Mouse (Mus musculus): ENCODE measurements around the gene Tmem86a. TPM values are rescaled to one million over a fixed set of nuclear protein-coding genes. Genes with fewer than 3 reads are reported as not detected.
A peak's percentile ranks its signal among the peaks of the same experiment; 100 is the strongest.
"Not testable (repeated sequence)": the region's sequence is repeated elsewhere in the genome, so short reads cannot be mapped to it uniquely, and the experiment has no call there.

Gene Tmem86a
- total RNA-seq (2021), result 10 to 100 TPM; 11.9 to 12.5 TPM

DNA sequence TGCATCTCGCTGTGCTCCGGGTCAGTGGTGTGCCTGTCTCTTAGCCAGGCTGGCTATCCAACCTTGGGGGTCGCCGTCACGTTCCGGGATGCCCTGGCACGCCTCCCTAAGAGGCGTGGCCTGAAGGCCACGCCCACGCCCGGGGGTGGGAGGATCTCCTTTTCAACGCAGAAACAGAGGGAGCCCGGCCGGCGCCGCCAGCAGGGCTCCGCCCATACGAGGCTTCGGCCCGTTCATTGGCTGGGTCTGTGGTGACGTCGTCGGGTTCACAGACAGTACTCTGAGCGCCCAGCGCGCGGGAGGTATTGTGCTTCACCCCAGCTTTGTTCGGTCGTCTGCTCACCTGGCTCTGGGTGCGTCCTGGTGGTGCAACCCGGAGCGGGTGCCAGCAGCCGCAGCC, at the start of gene Tmem86a:
Gene Tmem86a, plus strand, starts transcription at position 236 of the 400 bp plus-strand sequence.
- peak; percentile 93 for DNase-seq

DNA sequence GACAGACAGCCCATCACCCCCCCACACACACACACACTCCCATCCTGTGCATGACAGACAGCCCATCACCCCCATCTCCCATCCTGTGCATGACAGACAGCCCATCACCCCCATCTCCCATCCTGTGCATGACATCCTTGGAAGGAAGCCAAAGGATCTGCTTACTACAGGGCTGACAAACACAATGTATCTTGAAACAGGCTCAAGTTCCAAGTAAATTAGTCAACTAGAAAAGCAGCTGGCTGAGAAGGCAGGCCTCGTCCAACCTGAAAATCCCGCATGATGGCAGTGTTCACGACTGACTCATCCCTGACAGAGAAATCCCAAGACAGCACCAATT, 49.8 kb upstream of the Tmem86a start:
- DNase-seq, result peak; percentile 32 to 33

DNA sequence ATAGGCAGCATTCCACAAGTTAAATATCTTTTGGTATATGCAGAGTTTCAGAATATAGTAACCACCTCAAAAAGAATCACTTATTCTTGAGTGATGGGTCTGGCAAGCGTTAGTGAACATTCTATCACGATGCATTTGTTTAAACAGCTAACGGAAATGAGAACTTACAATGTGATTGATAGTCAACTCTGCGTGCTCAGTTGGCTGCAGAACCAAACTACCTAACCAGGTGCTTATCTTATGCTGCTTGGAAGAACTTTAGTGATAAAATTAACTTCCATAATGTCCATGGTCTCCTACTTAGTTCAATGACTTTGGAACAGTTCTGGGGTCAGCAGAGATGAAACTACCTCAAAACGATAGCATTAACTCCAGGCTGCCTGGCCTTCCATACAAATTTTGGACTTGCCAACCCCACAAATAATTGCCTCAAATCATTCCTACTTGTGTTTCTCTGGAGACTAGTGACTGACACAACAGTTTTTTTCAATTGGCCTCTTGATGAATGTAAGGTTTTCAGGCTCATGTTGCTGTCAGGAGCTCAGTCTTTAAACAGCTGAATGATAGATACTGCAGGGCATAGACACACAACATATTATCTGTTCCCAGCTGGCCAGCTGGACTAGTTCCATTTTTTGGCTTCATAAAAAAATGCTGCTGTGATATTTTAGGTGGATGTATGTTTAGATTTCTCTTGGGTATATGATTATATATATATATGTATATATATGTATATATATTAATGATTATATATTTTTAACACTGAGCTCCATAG, 49.1 kb upstream of the Tmem86a start:
- DNase-seq, result no peak

DNA sequence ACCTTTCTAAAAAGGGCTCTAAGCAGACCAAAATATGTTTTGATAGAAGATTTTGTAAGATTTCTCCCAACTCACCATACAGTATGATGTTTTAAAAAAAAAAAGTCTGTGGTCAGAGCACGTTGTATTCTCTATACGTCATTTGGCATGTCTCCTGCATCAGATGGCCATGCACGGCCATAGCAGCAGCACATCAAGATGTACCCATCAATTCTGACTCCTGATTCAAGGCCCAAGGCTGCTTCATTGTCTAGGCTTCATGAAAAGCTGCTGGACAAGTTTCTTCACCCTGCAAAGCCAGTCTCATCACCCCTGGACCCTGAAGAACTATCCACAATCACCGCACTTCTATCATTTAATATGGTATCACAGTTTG, 48.5 kb upstream of the Tmem86a start:
- DNase-seq, result no peak

DNA sequence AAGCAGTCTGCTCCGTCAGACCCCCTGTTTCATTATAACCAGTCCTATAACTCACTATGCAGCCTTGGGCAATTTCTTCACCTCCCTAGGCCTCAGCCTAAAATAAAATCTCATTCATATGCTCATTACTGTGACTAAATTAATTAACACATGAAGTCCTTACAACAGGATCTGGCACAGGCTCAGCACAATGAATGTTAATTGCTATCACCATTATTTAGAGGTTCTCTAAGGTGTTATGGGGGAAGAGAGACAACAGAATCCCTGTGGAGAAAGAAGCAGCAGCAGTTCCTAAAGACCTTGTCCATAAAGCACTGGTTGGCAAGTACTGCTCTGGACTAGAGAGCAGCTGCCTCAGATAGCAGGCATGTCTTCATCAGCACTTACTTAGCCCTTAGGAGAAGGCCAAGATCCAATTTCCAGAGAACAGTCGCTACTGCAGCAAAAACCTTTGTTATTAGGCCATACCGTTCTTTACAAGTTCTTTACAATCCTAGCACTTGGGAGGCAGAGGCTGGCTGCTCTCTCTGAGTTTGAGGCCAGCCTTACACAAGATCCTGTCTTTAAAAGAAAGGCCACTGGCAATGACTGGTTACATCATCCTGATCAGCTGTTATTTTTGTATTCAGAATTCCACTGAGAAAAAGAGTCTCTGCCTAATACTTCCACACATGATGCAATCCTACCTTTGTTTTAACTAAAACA, 46.8 kb upstream of the Tmem86a start:
- no peak for DNase-seq

DNA sequence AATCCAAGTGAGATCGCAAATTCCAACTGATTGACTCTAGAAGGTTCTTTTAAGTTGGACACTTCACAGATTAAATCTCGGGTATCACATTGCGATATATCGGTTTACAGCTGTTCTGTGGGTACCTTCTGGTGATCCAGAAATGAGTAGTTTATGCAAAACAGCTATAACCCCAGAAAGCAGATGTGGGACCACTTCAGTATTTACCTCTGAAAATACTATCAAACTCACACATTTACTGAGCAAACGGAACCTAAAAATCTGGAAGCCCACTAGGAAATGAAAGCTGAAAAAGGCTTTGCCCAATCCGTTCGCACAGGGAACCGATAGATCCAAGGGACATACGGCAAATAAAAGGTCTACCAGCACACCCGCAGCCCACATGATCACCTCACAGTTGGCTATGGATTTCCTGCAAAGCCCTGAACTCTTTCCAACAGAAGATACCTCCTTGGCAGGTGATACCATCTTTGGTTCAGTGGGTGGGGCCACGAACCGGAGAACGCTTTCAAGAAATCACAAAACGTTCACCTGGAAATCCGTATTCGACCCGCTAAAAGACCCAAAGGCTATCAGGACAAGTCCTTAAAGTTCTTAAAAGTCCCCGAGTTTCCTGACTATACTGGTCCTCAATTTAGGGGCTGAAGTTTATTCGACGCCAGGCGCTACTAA, 43.2 kb upstream of the Tmem86a start:
- DNase-seq, result no peak

DNA sequence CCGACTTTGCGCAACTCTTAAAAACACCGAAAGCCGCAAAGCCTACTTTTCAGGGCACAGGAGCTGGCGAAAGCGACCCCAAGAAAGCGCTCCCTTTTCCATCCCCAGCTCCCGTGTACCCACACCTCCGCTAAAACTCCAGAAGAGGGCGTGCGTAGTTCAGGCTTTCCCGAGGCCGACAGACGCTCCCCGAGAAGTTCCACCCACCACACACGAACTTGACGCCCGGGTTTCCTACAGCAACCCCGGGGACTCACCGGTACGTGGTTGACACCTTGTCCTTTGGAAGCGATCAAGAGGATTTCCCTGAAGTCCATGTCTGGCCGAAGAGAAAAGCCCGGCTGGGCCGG, 42.6 kb upstream of the Tmem86a start:
- DNase-seq, result no peak

DNA sequence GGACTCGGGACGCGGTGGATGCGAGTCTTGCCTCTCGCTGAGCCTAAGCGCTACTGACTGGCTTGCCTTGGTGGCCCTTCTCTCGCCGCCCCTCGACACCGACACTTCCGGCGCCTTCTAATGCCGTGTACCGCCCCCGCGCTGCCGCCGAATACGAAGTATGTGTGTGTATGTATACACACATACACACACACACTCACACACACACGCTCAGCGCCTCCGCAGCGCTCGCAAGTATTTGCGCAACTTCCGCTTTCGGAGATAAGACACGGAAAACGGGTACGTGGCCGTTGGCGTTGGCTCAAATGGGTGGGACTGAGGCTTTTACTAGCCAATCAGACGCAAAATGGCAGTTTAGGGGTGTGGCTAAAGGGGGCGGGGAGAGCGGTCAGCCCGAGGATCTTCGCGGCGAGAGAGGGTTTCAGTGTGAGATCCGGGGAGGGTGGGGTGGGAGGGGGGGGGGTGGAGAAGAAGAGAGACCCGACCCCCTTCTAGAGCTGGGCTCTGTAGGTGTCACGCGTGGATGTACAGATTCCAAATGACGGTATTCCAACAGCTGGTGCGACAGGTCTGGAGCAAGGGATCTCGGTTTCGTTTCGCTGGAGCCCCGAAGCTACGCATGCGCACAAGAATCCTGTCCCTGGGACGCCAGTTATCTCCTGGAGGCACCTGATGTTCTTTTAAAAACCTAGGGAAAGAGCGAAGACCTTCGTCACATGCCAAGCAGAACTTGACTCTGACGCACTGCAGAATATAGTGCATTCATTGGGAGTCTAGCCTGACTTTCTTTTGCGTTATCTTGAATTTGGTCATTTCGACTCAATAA, 42.0 kb upstream of the Tmem86a start, which contains the start of gene Spty2d1:
Gene Spty2d1, minus strand, starts transcription at position 244 of the 826 bp plus-strand sequence.
- peak; percentile 98 for DNase-seq

DNA sequence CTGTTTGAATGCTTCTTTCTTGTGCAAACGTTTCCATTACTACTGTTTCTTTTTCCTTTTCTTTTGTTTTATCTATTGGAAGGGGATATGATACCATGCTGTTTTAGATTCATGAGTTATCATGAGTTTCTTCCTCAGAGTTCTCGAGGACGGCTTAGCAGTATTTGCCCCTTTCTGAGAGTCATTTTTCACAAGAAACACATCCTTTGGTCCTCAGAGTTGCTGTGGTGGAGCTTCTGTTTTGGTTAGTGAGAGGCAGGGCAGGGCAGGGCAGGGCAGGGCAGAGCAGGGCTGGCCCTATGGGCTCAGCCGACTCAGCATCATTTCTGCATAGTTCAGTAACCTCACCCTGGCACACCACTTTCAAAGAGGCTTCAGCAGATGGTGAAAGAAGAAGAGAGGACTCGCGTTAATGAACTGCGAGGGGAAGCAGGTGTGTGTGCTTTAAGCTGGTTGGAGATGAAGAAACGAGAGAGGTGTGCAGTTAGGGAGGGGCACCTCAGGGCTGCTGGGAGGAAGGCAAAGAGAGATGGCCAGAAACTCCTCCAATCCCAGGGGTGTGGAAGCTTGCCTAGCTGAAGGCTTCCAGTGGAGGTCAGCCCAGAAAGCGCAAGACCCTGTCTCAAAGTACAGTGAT, 37.2 kb upstream of the Tmem86a start:
- no peak for DNase-seq

DNA sequence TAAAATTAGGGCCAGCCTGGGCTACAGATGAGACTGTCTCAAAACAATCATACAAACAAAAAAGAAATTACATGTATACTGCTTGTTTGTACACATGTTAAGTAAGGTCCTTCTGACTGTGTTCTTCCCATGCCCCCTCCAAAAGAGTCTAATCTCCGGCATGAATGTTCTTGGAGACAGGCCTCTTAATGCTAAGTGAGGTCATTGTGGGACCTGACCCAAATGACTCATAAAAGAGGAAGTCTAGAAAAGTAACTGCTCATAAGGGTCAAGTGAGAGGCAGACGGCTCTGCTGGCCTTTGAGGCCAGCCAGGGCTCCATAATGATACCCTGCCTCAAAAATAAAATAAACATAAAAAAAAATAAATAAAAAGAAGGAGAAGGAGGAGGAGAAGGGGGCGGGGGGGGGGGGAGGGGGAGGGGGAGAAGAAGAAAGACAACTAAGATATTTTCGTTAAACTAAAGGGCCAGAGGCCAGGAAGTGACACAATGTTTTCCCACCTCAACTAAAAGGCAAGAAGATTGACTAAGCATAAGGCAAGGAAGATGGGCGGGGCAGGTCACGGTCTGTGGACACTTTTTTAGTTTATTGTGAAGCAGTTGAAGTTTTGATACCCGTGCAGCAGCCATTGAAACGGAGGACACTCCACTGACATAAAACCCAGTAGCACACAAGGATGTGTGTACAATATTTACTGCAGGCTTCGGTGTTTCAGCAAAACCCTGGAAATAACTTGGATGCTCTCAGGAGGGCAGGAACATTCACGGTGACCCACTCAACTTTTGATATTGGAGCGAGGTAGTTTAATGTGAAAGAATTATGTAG, 35.6 kb upstream of the Tmem86a start:
- DNase-seq, result no peak

DNA sequence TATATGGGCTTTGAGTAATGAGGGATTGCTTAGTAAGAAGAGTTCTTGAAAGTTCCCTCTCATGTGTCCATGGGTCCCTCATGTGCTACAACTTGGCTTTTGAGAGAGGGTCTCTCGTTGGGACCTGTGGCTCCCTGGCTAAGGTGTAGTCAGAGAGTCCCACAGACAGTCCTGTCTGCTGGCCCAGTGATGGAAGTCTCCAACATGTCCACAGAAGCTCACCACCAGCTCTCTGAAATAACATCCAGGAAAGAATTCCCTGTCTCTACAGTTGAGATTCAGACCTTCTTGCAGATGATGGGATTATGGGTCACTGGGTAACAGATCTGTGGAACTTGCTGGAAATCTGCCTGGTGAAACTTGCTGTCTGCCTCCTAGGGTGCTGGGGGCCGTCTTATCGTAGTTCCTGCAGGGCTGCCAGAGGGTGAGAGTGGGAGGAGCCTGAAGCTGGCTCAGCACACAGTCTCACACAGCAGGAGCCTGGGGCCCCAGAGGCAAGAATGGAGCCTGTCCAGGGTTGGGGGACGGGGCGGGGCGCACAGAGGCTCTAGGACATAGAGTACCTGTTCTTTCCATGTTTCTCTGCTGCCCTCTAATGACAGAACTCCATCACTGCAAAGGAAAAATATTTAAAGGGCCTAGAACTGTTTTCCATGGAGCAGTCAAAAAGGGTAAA, 34.9 kb upstream of the Tmem86a start:
- DNase-seq, result peak; percentile 69 to 73

DNA sequence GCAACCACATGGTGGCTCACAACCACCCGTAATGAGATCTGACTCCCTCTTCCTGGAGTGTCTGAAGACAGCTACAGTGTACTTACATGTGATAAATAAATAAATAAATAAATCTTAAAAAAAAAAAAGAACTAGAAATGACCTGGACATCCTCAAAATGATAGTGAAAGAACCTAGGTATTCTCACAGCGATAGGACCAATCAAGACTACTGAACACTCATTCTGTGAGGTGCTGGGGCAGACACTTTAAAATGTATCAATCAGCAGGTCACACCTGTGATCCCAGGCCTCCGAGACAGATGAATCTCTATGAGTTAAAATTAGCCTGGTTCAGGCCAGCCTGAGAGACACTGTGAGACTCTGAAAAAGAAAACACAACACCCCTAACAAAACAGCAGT, 33.8 kb upstream of the Tmem86a start:
- no peak for DNase-seq

DNA sequence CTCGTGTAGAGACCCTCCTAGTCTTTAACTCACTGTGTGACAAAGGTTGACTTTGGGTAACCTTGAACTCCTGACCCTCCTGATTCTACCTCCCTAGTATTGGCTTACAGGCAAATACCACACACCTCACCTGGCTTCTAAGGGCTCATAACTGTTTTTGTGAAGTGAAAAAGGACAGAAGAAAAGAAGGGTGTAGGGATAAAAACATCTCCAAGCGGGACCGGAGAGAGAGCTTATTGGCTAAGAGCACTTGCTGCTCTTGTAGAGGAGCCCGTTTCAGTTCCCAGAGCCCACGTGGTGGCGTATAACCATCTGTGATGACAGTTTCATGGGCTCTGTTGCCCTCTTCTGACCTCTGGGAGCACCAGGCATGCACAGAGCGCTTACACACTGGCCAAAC, 33.3 kb upstream of the Tmem86a start:
- no peak for DNase-seq

DNA sequence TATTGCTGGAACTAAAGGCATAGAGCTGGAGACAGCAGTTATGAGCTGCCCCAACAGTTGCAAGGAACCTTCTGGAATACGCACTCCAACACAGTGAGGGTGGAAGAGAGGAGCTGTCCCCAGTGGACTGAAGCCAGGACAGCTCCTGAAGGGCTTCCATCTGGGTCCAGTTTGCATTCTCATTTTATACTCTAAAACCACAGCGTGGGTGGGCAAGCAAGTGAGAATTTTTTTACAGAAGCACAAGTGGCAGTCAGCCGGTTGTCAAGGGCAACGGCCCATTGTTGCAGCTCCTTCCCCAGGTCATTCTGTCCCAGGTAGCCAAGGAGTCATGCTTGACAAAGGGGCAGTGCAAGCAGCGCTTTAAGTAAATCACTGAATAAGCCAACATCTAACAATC, 30.8 kb upstream of the Tmem86a start:
- DNase-seq, result peak; percentile 34 to 36

DNA sequence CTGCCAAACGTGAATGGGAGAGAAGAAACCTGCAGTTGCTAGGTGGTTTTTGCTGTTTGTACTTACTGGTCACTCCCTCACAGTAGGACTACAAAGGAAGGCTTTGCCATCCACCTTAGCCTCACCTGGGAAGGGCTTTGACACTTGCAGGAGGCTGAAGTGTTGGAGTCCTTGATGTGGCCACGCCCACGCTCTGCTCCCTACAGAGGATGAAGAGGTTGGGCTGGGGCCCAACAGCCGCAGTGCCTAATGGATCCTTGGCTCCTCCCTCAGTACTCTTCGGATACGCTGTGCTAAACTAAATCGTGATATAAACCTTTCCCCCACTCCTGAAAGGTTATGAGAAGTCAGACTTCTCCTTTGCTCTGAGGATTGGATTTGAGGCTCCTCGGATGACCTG, 29.4 kb upstream of the Tmem86a start:
- DNase-seq, result no peak

DNA sequence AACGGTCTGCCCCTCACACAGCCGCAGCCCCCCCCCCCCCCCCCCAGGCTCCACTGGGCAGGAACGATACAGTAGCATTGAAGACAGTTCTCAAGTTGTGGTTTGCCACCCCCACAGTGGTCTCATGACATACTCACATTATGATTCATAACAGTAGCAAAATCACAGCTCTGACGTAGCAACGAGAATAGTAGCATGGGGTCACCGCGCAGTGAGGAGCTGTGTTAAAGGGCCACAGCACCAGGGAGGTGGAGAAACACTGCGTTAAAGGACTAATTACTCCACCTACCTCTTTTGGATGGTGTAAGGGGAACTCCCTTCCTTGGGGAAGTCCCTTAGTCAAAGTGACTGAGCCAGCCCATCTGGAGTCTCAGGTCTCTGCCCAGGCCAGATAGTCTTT, 27.9 kb upstream of the Tmem86a start:
- DNase-seq, result no peak

DNA sequence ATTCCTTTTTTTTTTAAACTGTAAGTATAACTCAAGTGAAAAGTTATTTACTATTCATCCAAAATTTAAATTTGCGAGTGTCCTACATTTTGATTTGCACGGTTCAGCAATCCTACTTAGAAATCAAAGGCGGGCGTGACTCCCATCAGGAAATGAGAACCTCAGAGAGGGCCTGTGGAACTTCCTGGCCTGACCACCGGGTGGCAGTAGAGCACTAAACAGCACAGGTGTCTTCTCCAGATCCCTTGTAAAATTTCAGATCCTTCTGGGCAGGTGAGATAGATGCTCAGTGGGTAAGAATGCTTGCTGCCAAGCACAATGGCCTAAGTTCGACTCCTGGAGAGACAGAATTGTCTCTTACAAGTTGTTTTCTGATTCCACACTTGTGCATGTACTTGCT, 26.9 kb upstream of the Tmem86a start:
- DNase-seq, result peak; percentile 78 to 82

DNA sequence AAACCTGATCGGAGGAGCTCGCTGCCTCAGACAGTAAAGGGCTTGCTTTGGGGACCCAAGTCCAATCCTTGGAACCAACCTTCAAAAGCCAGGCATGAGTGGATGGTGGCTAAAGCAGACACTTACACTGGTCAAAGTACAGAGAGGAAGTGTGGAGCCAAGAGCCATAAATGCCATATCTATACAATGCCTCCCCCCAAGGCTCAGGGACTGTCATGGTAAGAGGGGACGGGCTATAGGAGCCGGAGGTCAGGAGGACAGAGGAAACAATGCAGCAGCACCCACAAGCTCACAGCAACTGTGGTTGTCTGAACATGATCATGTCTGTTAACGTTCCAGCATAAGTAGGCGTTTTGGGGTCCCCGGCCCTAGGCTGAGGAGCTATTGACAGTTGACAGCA, 25.9 kb upstream of the Tmem86a start:
- DNase-seq, result no peak

DNA sequence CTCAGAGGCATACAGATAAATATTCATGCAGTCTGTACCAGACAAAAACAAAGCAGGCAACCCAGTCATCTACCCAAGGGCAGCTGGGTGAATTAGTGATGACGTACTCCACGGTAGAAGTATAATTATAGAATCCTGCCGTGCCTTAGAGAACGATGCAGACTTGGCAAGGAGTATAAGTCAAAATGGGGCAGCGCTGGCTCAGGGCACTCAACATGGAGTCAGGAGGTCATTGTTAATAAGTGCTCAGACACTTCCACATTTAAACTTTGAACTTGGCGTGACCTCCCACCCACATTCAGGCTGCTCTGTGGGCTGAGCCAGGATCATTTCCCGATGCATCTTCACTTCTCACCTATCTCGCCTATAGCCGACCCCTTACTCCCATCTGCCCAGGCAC, 25.0 kb upstream of the Tmem86a start:
- no peak for DNase-seq

DNA sequence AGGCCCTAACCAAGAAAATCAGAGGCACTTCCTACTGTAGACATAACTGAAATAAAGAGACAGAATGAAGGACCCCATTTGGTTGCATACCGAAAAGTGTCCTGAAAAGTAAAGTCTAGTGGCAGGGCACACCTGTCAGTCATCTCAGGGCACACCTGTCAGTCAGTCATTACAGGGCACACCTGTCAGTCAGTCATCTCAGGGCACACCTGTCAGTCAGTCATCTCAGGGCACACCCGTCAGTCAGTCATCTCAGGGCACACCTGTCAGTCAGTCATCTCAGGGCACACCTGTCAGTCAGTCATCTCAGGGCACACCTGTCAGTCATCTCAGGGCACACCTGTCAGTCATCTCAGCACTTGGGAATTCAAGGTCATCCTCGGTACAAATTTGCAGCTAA, 23.5 kb upstream of the Tmem86a start:
- DNase-seq, result not testable (repeated sequence)

DNA sequence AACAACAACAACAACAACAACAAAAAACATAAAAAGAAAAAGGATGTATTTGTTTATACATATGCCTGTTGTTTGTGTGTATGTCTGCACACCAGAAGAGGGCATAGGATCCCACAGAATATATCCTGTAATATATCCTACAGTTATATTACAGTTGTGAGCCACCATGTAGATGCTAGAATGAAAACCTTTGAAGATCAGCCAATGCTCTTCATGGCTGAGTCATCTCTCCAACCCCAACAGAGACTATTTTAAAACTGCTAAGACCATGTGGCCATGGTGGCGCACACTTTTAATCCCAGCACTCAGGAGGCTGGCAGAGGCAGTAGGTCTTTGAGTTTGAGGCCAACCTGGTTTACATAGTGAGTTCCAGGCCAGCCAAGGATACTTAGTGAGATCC, 22.9 kb upstream of the Tmem86a start:
- DNase-seq, result no peak

Data from layer of hippocampus, postnatal 36 days (tissue).